In genomic region chr11:117344339-117345021, GRCm38 (mm10) we compare ENCODE assay signal across 9 mouse cellular contexts.
A peak's percentile ranks its signal among the peaks of the same experiment; 100 is the strongest.
DNase-seq lines count a peak whose midpoint lies in the region; ATAC-seq and TF ChIP-seq lines count a peak whose summit lies in the region.
"Had no signal": no experiment of that assay in that cellular context is flagged by ENCODE, and none has a peak within 500 bp of the region (broad histone marks: within the 10 kb centered on the region; RNA-seq: fewer than 3 reads in every experiment).

No protein-coding gene starts in this region.

- H3K27me3 ChIP-seq in heart, postnatal 0 days (ENCODE audit: control insufficient read depth, insufficient read depth, low read length): no peaks in the 10 kb centered on the region
- peaks cover 2% of the 10 kb centered on the region; the same call in 1 of the 2 replicates for H3K27me3 ChIP-seq in forebrain, embryonic 12.5 days
- H3K27me3 ChIP-seq in limb, embryonic 13.5 days: no peaks in the 10 kb centered on the region
- no peaks in the 10 kb centered on the region for H3K27me3 ChIP-seq in neural tube, embryonic 14.5 days (ENCODE audit: control insufficient read depth, insufficient read depth, low read length)

- H3K9me3 ChIP-seq in heart, postnatal 0 days (replicated peaks; ENCODE audit: control insufficient read depth, low read length): no peaks in the 10 kb centered on the region
- no peaks in the 10 kb centered on the region for H3K9me3 ChIP-seq in forebrain, embryonic 12.5 days
- H3K9me3 ChIP-seq in limb, embryonic 13.5 days: no peaks in the 10 kb centered on the region
- no peaks in the 10 kb centered on the region for H3K9me3 ChIP-seq in neural tube, embryonic 14.5 days (ENCODE audit: control insufficient read depth, low read length)

- no peak overlapping the region for H3K9ac ChIP-seq in heart, postnatal 0 days (replicated peaks; ENCODE audit: low read depth, low read length)
- H3K9ac ChIP-seq in forebrain, embryonic 12.5 days: 0 out of 2 replicates have a peak overlapping the region, but pooled peaks have one; percentile 38
- peak overlapping the region; percentile 53 for H3K9ac ChIP-seq in limb, embryonic 13.5 days
- H3K9ac ChIP-seq in neural tube, embryonic 14.5 days (replicated peaks; ENCODE audit: low read depth, low read length): no peak overlapping the region

- no peak for TF ChIP-seq EP300 in heart, postnatal 0 days (IDR thresholded peaks at IDR 0.05; ENCODE audit: low read depth)

- no peak for ATAC-seq in heart, postnatal 0 days (ENCODE audit: insufficient read depth, low read depth)
- ATAC-seq in forebrain, embryonic 12.5 days (ENCODE audit: low FRiP score): peak; percentile 2; the same call in 1 of the 2 replicates
- no peak for ATAC-seq in limb, embryonic 13.5 days (ENCODE audit: low FRiP score, low read depth)
- no peak for ATAC-seq in neural tube, embryonic 14.5 days (ENCODE audit: low read depth)

- peaks cover 38% of the 10 kb centered on the region for H3K4me1 ChIP-seq in heart, postnatal 0 days (ENCODE audit: control insufficient read depth, insufficient read depth)
- peaks cover 98% of the 10 kb centered on the region for H3K4me1 ChIP-seq in forebrain, embryonic 12.5 days
- H3K4me1 ChIP-seq in limb, embryonic 13.5 days: peaks cover 98% of the 10 kb centered on the region
- H3K4me1 ChIP-seq in neural tube, embryonic 14.5 days (ENCODE audit: control insufficient read depth, insufficient read depth, low read length): peaks cover 76% of the 10 kb centered on the region

- H3K36me3 ChIP-seq in heart, postnatal 0 days (replicated peaks; ENCODE audit: control insufficient read depth, insufficient read depth, low read length): no peaks in the 10 kb centered on the region
- no peaks in the 10 kb centered on the region for H3K36me3 ChIP-seq in forebrain, embryonic 12.5 days (replicated peaks)
- peaks cover 9% of the 10 kb centered on the region; the same call in 1 of the 2 replicates for H3K36me3 ChIP-seq in limb, embryonic 13.5 days
- H3K36me3 ChIP-seq in neural tube, embryonic 14.5 days (ENCODE audit: control insufficient read depth, insufficient read depth, low read length): no peaks in the 10 kb centered on the region

- H3K27ac ChIP-seq in heart, postnatal 0 days (ENCODE audit: low read depth): peak overlapping the region; percentile 56; the same call in 1 of the 2 replicates
- peak overlapping the region; percentile 95 for H3K27ac ChIP-seq in forebrain, embryonic 12.5 days
- peak overlapping the region; percentile 90 for H3K27ac ChIP-seq in limb, embryonic 13.5 days
- peak overlapping the region; percentile 70 for H3K27ac ChIP-seq in neural tube, embryonic 14.5 days (ENCODE audit: low read depth, low read length)

- H3K4me2 ChIP-seq in heart, postnatal 0 days (ENCODE audit: low read depth, low read length): no peak overlapping the region
- H3K4me2 ChIP-seq in forebrain, embryonic 12.5 days: peak overlapping the region; percentile 43
- H3K4me2 ChIP-seq in limb, embryonic 13.5 days (replicated peaks): peak overlapping the region; percentile 56
- no peak overlapping the region for H3K4me2 ChIP-seq in neural tube, embryonic 14.5 days (ENCODE audit: low read depth, low read length)

- no peak for DNase-seq in heart, postnatal 0 days (ENCODE audit: low spot score)
- DNase-seq in heart, adult 18-20 months: no peak
- no peak for DNase-seq in right cerebral cortex, postnatal 4 days
- no peak for DNase-seq in cerebellum, adult 9-11 months
- no peak for DNase-seq in right cerebral cortex, adult 2 months (ENCODE audit: low spot score in 2 of 2)
- DNase-seq: adrenal gland, adult 8-10 months had no signal

- 41% methylated on average over 11 of the region's 11 CpGs for WGBS in heart, postnatal 0 days
- WGBS in forebrain, embryonic 12.5 days: 52% methylated on average over 11 of the region's 11 CpGs
- WGBS in limb, embryonic 13.5 days: 30% methylated on average over 11 of the region's 11 CpGs
- WGBS in neural tube, embryonic 14.5 days: 52% methylated on average over 11 of the region's 11 CpGs

- no peak overlapping the region for H3K4me3 ChIP-seq in heart, postnatal 0 days (ENCODE audit: low read depth, low read length)
- no peak overlapping the region for H3K4me3 ChIP-seq in forebrain, embryonic 12.5 days (replicated peaks)
- H3K4me3 ChIP-seq in limb, embryonic 13.5 days: peak overlapping the region; percentile 10; the same call in 1 of the 2 replicates
- no peak overlapping the region for H3K4me3 ChIP-seq in neural tube, embryonic 14.5 days (ENCODE audit: low read depth, low read length)

- TF ChIP-seq CTCF in heart, postnatal 0 days (IDR thresholded peaks at IDR 0.05; ENCODE audit: low read depth): no peak

Comparison
In these comparisons a context has a peak if more than half of its experiments do, and no peak if none do; other contexts are left out.
1. H3K4me2 ChIP-seq: peak in forebrain, embryonic 12.5 days (single experiment) and limb, embryonic 13.5 days (single experiment); none in heart, postnatal 0 days (single experiment) and neural tube, embryonic 14.5 days (single experiment).
2. H3K9ac ChIP-seq: peak in forebrain, embryonic 12.5 days (single experiment) and limb, embryonic 13.5 days (single experiment); none in heart, postnatal 0 days (single experiment) and neural tube, embryonic 14.5 days (single experiment).
3. Peak in every context shown above with its lines, with median percentiles within 50 percentile points of each other: H3K27ac ChIP-seq.